Mouse (Mus musculus): Measurements from ENCODE around the gene Tox3. TPM values are rescaled to one million over a fixed set of nuclear protein-coding genes. Genes with fewer than 3 reads are reported as not detected.

Tox3 gene
- polyA plus RNA-seq, 1 experiment from 2014 or later = 0.14 TPM

GRCm38 (mm10) chr8:90353499-90353898 is 5.4 kb upstream of the Tox3 start:
- H3K4me2 ChIP-seq = no peak overlapping the region
- no peaks in the 10 kb centered on the region for H3K36me3 ChIP-seq
- no peaks in the 10 kb centered on the region for H3K4me1 ChIP-seq (replicated peaks)
- DNase-seq = no peak
- no peak for ATAC-seq (ENCODE audit: low read depth)
- no peak overlapping the region for H3K27ac ChIP-seq
- WGBS (ENCODE audit: insufficient replicate concordance) = 53% methylated on average over 2 of the region's 2 CpGs
- H3K4me3 ChIP-seq (replicated peaks) = no peak overlapping the region
- peaks cover 16% of the 10 kb centered on the region for H3K27me3 ChIP-seq
- H3K9me3 ChIP-seq (replicated peaks) = no peaks in the 10 kb centered on the region
- no peak overlapping the region for H3K9ac ChIP-seq

GRCm38 (mm10) chr8:90352991-90353390 is 4.8 kb upstream of the Tox3 start:
- Histone ChIP-seq H3K4me3 (replicated peaks) (no peak overlapping the region), H3K9me3 (replicated peaks) (no peaks in the 10 kb centered on the region), H3K9ac (no peak overlapping the region), H3K4me2 (no peak overlapping the region), H3K27ac (no peak overlapping the region), H3K27me3 (peaks cover 21% of the 10 kb centered on the region), H3K36me3 (no peaks in the 10 kb centered on the region), H3K4me1 (replicated peaks) (no peaks in the 10 kb centered on the region)
- ATAC-seq (ENCODE audit: low read depth) (no peak), DNase-seq (no peak)
- WGBS (ENCODE audit: insufficient replicate concordance) = 47% methylated on average over 2 of the region's 2 CpGs

DNA sequence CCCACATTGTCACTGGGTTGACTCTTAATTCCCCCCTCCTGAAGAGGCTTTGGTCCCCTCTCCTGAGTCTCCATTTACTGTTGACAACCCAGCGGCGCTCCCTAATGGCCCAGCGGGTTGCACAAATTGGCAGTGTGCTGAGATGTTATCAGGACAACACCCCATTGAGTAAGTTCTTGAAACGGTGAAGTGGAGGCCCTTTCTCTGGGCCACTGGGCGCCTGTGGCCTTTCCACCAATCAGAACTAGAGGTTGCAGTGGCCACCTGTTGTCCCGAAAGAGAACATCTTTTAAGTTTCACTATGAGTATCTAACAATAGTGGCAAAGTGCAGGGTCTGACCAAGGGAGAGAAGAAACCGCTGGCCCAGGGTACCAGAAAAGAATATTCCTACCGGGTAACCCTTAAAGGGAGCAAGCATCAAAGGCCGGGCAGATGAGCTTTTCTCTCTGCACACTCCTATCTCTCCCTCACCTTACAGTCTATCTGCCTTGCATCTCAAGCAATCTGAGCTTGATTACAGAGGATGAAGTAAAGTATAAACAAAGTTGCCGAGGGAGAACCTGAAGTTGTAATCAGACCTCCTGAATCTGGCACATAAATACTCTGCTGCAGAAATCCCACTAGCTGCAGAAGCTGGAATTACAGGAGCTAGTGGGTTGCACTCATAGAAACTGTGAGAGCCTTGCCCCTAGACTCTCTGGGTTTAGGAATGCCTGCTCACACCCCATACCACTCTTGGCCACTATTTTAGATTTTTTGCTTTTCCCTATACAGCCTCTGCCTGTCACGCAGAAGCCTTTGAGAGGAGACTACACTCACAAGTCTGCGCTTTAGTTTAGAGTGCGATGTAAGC is 1.8 kb upstream of the Tox3 start:
- no peak overlapping the region for H3K4me2 ChIP-seq
- H3K27ac ChIP-seq = no peak overlapping the region
- peaks cover 42% of the 10 kb centered on the region for H3K27me3 ChIP-seq
- no peaks in the 10 kb centered on the region for H3K9me3 ChIP-seq (replicated peaks)
- H3K9ac ChIP-seq = no peak overlapping the region
- 0 out of 2 replicates have a peak, but pooled peaks cover 5% of the 10 kb centered on the region for H3K4me1 ChIP-seq (replicated peaks)
- H3K4me3 ChIP-seq (replicated peaks) = no peak overlapping the region
- no peaks in the 10 kb centered on the region for H3K36me3 ChIP-seq
- ATAC-seq (ENCODE audit: low read depth) (no peak), DNase-seq (no peak)
- 29% methylated on average over 13 of the region's 13 CpGs for WGBS (ENCODE audit: insufficient replicate concordance)

DNA sequence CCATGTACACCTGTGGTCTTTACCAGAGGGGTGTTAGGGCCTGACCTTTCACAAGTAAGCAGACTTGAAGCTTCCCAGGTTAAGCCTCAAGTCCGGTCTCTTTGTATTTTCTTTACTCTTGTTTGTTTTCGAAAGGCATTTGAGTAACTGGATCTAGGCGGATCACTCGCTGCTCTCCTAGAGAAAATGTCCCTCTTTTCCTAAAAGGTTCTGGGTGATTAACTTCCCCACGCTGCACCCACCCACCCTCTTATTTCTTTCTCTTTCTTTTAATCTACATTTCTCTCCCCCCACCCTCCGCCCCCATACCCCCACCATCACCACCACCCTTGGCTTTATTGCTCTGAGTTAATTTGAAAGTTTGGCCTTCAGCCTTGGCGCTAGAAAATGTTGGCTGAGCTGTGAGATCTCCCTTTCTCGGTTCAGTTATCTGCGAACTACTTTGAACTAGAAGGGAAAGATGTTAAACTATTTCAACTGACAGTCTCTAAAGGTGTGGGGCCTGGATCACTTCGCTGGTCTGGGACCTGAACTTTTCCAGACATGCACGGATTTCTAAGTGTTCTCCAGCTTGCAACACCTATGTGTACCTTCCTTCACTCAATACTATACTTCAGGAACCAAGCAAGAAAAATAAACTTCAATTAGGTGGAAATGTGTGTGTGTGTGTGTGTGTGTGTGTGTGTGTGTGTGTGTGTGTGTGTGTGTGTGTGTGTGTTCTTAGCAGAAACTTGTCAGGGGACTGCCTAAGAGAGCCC is 962 bp upstream of the Tox3 start:
- Histone ChIP-seq H3K27ac (no peak overlapping the region), H3K4me2 (peak overlapping the region; percentile 67; the same call in 1 of the 2 replicates), H3K27me3 (peaks cover 42% of the 10 kb centered on the region), H3K36me3 (no peaks in the 10 kb centered on the region), H3K9me3 (replicated peaks) (no peaks in the 10 kb centered on the region), H3K4me3 (replicated peaks) (no peak overlapping the region), H3K9ac (no peak overlapping the region), H3K4me1 (replicated peaks) (0 out of 2 replicates have a peak, but pooled peaks cover 5% of the 10 kb centered on the region)
- no peak for ATAC-seq (ENCODE audit: low read depth)
- DNase-seq = no peak
- 34% methylated on average over 11 of the region's 11 CpGs for WGBS (ENCODE audit: insufficient replicate concordance)

DNA sequence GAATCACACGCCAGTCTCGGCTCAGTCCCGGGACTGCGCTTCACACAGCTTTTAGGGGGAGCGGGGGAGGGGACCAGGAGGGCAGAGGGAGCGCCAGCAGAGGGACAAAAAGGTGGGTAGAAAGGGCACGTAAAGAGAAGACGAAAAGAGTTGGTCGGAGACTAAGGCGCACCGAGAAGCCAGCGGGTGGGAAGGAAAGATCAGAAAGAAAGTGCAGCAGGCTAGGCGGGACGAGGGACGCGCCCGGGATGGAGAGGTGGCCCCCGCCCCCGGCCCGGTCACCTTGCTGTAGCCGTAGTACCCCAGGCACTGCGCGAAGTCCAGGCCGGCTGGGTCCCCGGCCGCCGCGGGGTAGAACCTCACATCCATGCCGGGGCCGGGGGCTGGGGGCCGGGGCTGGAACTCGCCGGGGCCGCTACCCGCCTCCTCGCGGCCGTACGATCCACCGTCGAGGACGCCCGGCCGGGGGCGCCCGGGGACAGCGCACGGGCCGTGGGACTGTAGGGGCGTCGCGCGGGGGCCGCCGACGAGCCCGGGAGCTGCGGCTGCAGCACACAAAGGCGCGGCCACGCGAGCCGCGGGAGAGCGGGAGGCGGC is 464 bp downstream of the Tox3 start:
- DNase-seq = no peak
- 2% methylated on average over 66 of the region's 66 CpGs for WGBS (ENCODE audit: insufficient replicate concordance)
- Histone ChIP-seq H3K36me3 (no peaks in the 10 kb centered on the region), H3K4me1 (replicated peaks) (0 out of 2 replicates have a peak, but pooled peaks cover 5% of the 10 kb centered on the region), H3K9me3 (replicated peaks) (no peaks in the 10 kb centered on the region), H3K4me2 (peak overlapping the region; percentile 67), H3K4me3 (replicated peaks) (peak overlapping the region; percentile 56), H3K27ac (no peak overlapping the region), H3K27me3 (peaks cover 42% of the 10 kb centered on the region), H3K9ac (0 out of 2 replicates have a peak overlapping the region, but pooled peaks have one; percentile 45)
- ATAC-seq (ENCODE audit: low read depth) = 0 out of 2 replicates have a peak, but pooled peaks have one; percentile 20

- Histone ChIP-seq H3K27ac (no peak overlapping the region), H3K9ac (no peak overlapping the region), H3K27me3 (peaks cover 42% of the 10 kb centered on the region), H3K4me2 (peak overlapping the region; percentile 67), H3K36me3 (no peaks in the 10 kb centered on the region), H3K9me3 (replicated peaks) (no peaks in the 10 kb centered on the region), H3K4me3 (replicated peaks) (peak overlapping the region; percentile 56), H3K4me1 (replicated peaks) (0 out of 2 replicates have a peak, but pooled peaks cover 5% of the 10 kb centered on the region)
- 5% methylated on average over 21 of the region's 21 CpGs for WGBS (ENCODE audit: insufficient replicate concordance)
- no peak for ATAC-seq (ENCODE audit: low read depth)
- DNase-seq = no peak
Observed at GRCm38 (mm10) chr8:90346880-90347535, 1.1 kb downstream of the Tox3 start.

GRCm38 (mm10) chr8:90346138-90346879 is 1.8 kb downstream of the Tox3 start:
- Histone ChIP-seq H3K36me3 (no peaks in the 10 kb centered on the region), H3K27ac (no peak overlapping the region), H3K4me3 (replicated peaks) (no peak overlapping the region), H3K4me2 (no peak overlapping the region), H3K9ac (no peak overlapping the region), H3K27me3 (peaks cover 42% of the 10 kb centered on the region), H3K4me1 (replicated peaks) (0 out of 2 replicates have a peak, but pooled peaks cover 5% of the 10 kb centered on the region), H3K9me3 (replicated peaks) (no peaks in the 10 kb centered on the region)
- DNase-seq (no peak), ATAC-seq (ENCODE audit: low read depth) (no peak)
- WGBS (ENCODE audit: insufficient replicate concordance) = 42% methylated on average over 13 of the region's 13 CpGs

GRCm38 (mm10) chr8:90330377-90331285 is 17.5 kb downstream of the Tox3 start:
- H3K36me3 ChIP-seq = no peaks in the 10 kb centered on the region
- DNase-seq (no peak), ATAC-seq (ENCODE audit: low read depth) (no peak)
- H3K9ac ChIP-seq = no peak overlapping the region
- H3K27ac ChIP-seq = no peak overlapping the region
- H3K4me1 ChIP-seq (replicated peaks) = no peaks in the 10 kb centered on the region
- no peak overlapping the region for H3K4me3 ChIP-seq (replicated peaks)
- H3K9me3 ChIP-seq (replicated peaks) = no peaks in the 10 kb centered on the region
- 64% methylated on average over 7 of the region's 7 CpGs for WGBS (ENCODE audit: insufficient replicate concordance)
- no peak overlapping the region for H3K4me2 ChIP-seq
- H3K27me3 ChIP-seq = no peaks in the 10 kb centered on the region

DNA sequence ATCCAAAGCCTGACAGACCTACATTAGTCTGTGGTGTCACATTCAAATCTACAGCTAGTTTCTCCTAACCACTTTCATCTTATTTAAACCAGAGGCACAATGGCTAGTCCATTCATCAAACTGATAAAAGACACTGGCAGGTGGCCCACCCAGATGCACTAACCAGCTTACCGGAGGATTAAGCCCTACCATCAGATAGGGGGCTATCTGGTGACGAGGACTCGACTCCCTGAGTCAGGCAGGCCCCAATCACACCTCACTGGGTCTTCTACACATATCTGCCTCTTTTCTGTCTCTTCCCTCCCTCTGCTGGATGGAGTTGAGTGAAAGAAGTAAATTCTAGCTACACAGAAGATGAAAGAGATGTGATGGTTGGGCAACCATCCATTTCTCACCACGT is 24.3 kb downstream of the Tox3 start:
- H3K27ac ChIP-seq = no peak overlapping the region
- H3K4me2 ChIP-seq = no peak overlapping the region
- no peaks in the 10 kb centered on the region for H3K36me3 ChIP-seq
- H3K4me1 ChIP-seq (replicated peaks) = no peaks in the 10 kb centered on the region
- ATAC-seq (ENCODE audit: low read depth) (no peak), DNase-seq (no peak)
- H3K4me3 ChIP-seq (replicated peaks) = no peak overlapping the region
- no peak overlapping the region for H3K9ac ChIP-seq
- H3K9me3 ChIP-seq (replicated peaks) = no peaks in the 10 kb centered on the region
- 26% methylated on average over 4 of the region's 4 CpGs for WGBS (ENCODE audit: insufficient replicate concordance)
- H3K27me3 ChIP-seq = no peaks in the 10 kb centered on the region

Measured in liver, embryonic 13.5 days (tissue).